Mouse (Mus musculus): ENCODE data around the gene Zfp428. TPM values are rescaled to one million over a fixed set of nuclear protein-coding genes. Genes with fewer than 3 reads are reported as not detected.

Zfp428 gene
- polyA plus RNA-seq, 1 experiment = 126 TPM

GRCm38 (mm10) chr7:24530062-24530931 is 23.5 kb downstream of the Zfp428 start, which contains the start of gene Irgq:
TSS of gene Irgq (plus strand) at chr7:24530689.
- no peak for TF ChIP-seq GATA1 (IDR thresholded peaks at IDR 0.05; ENCODE audit: low read length)

GRCm38 (mm10) chr7:24531211-24531971 is 24.6 kb downstream of the Zfp428 start:
- TF ChIP-seq GATA1 (IDR thresholded peaks at IDR 0.05; ENCODE audit: low read length) = no peak

GRCm38 (mm10) chr7:24533031-24533571 is 26.3 kb downstream of the Zfp428 start:
- TF ChIP-seq GATA1 (IDR thresholded peaks at IDR 0.05; ENCODE audit: low read length) = no peak

GRCm38 (mm10) chr7:24533806-24534205 is 27.0 kb downstream of the Zfp428 start:
- TF ChIP-seq GATA1 (IDR thresholded peaks at IDR 0.05; ENCODE audit: low read length) = no peak

DNA sequence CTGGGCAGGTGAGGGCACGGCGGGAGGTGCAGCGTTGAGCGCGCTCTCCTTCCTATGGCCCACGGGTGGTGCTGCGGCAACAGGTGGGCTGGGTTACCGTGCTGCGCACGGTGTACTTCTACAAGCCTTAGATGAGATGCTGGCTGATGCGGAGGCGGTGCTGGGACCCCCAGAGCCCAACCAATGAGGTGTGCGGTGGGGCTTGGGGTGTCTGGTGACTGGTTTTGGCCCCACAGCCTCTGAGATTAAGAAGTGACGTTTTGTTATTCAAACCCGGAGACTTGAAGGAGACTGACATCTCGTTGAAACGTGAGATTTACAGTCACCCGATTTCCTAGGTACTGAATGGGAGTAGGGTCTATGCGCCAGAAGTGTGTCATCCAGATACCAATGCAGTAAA is 27.5 kb downstream of the Zfp428 start:
- no peak for TF ChIP-seq GATA1 (IDR thresholded peaks at IDR 0.05; ENCODE audit: low read length)

DNA sequence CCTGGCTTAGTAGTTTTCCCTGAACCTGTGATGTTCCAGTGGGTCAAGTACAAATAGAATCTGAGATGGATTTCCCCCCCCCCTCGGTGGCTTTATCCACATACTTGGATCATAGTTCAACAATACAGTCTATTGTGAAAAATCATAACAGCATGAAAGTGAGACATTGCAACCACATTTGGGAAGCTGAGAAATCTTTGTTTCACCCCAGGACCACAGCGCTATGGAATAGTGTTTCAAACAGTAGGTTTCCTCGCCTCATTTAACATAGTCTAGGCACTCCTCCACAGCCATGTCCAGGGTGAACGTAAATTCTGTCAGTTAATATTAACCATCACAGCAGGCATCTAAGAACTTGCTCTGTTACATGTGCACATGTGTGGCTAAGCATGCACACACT is 30.3 kb downstream of the Zfp428 start:
- TF ChIP-seq GATA1 (IDR thresholded peaks at IDR 0.05; ENCODE audit: low read length) = no peak

DNA sequence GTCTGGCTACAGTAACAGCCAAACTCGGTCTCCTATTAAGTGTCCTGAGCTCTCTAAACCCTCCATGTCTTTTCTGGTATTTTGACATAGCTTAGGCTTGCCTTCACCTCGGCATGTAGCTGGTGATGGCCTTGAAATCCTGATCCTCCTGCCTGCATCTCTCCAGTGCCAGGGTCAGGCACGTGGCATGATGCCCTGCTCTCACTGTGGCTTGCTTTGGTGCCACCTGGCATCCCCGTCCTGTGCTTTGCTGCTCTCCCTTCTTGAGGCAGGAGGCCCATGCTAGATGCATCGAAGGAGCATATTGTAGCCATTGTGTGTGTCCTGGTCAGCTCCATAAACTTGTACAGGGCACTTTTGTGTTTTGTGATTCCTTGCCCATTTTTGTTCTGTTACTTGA is 30.8 kb downstream of the Zfp428 start:
- TF ChIP-seq GATA1 (IDR thresholded peaks at IDR 0.05; ENCODE audit: low read length) = no peak

DNA sequence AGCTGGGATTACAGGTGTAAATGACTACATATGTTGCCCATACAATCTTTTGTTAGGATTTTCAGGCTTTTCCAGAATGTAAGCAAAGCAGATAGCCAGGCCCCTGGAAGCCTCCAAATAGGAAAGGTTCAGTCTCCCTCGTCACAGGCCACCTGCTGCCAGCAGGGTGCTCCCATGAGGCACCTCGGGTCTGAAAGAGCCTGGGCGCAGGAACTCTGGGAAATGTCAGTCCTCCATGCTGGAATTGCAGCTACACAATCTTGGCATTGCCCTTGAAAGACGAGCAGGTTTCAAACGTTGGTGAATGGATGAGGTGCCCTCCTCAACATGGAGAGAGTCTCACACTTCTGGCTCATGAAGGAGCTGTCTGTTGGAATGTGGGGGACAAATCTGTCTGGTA is 31.3 kb downstream of the Zfp428 start:
- TF ChIP-seq GATA1 (IDR thresholded peaks at IDR 0.05; ENCODE audit: low read length) = no peak

DNA sequence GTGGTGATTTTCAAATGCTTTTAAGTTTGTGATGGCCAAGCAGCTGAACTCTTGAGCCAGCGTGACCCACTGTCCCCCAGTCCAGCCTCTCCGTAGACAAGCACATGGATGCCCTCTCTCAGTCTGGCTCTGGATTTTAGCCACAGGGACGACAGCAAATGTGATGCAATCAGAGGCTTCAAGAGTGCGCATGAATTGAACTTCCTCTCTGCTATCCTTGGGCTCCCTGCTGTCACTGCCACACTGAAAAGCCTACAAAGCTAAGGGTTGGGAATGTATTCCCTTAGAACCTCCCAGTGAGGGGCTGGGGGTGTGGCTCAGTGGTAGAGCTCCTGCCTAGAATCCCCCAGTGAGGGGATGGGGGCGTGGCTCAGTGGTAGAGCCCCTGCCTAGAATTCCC is 31.9 kb downstream of the Zfp428 start:
- no peak for TF ChIP-seq GATA1 (IDR thresholded peaks at IDR 0.05; ENCODE audit: low read length)

- TF ChIP-seq GATA1 (IDR thresholded peaks at IDR 0.05; ENCODE audit: low read length) = no peak
These were observed 32.9 kb downstream of the Zfp428 start for GRCm38 (mm10) chr7:24539686-24540085.

DNA sequence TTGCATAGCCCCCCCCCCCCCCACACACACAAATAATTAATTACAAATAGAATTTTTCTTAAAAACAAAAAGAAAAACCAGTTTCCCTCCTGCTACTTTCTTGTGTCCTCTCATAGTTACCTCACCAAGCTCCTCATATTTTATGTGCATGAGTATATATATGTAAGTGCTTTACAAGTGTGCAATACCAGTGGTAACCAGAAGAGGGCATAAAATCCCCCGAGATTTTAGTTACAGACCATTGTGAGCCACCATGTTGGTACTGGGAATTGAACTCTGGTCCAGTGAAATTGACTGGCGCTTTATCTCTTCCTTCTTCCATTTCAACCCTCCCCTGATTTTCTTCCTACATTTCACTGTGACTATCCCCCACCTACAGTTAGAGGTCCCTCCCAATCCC is 37.7 kb downstream of the Zfp428 start:
- TF ChIP-seq GATA1 (IDR thresholded peaks at IDR 0.05; ENCODE audit: low read length) = no peak

- no peak for TF ChIP-seq GATA1 (IDR thresholded peaks at IDR 0.05; ENCODE audit: low read length)
These were observed 39.3 kb downstream of the Zfp428 start, which contains the start of the genes Pinlyp and Xrcc1 for GRCm38 (mm10) chr7:24546068-24546614. TSS of gene Pinlyp (minus strand) at chr7:24546118. TSS of gene Xrcc1 (plus strand) at chr7:24546289.

GRCm38 (mm10) chr7:24546634-24547389 is 40.0 kb downstream of the Zfp428 start:
- no peak for TF ChIP-seq GATA1 (IDR thresholded peaks at IDR 0.05; ENCODE audit: low read length)

- no peak for TF ChIP-seq GATA1 (IDR thresholded peaks at IDR 0.05; ENCODE audit: low read length)
These were observed 40.8 kb downstream of the Zfp428 start for GRCm38 (mm10) chr7:24547534-24548036.

Data from G1E-ER4 (cell line).